In genomic region chr15:37114119-37114518, GRCm38 (mm10) we compare ENCODE assay signal across 7 mouse cellular contexts.
DNase-seq lines count a peak whose midpoint lies in the region; ATAC-seq and TF ChIP-seq lines count a peak whose summit lies in the region.

No protein-coding gene starts in this region.

- ATAC-seq in forebrain, embryonic 15.5 days (replicated peaks), result 0 out of 2 replicates have a peak, but pooled peaks have one; percentile 35

- no peak overlapping the region for H3K9ac ChIP-seq in ES-Bruce4 (ENCODE audit: low read depth, poor library complexity, severe bottlenecking)
- no peak overlapping the region for H3K9ac ChIP-seq in forebrain, embryonic 15.5 days (replicated peaks)

- no peak overlapping the region for H3K4me3 ChIP-seq in ES-Bruce4 (ENCODE audit: low read depth, low read length)
- no peak overlapping the region for H3K4me3 ChIP-seq in forebrain, embryonic 15.5 days

- no peaks in the 10 kb centered on the region for H3K9me3 ChIP-seq in ES-Bruce4 (replicated peaks; ENCODE audit: control insufficient read depth, insufficient read depth, low read length, poor library complexity, severe bottlenecking)
- no peaks in the 10 kb centered on the region; the same call in 1 of the 2 replicates for H3K9me3 ChIP-seq in forebrain, embryonic 15.5 days

- H3K27me3 ChIP-seq in ES-Bruce4 (ENCODE audit: control insufficient read depth, insufficient read depth, low read length, poor library complexity, severe bottlenecking), result no peaks in the 10 kb centered on the region
- H3K27me3 ChIP-seq in forebrain, embryonic 15.5 days, result no peaks in the 10 kb centered on the region

- TF ChIP-seq EP300 in ES-Bruce4 (IDR thresholded peaks at IDR 0.05; ENCODE audit: insufficient read depth, low read depth, low read length), result no peak

- WGBS in forebrain, embryonic 15.5 days, result 10% methylated on average over 8 of the region's 8 CpGs

- H3K27ac ChIP-seq in ES-Bruce4 (ENCODE audit: insufficient read depth, low read length), result no peak overlapping the region
- no peak overlapping the region for H3K27ac ChIP-seq in forebrain, embryonic 15.5 days (replicated peaks)

- peak; percentile 56 for TF ChIP-seq CTCF in ES-Bruce4 (IDR thresholded peaks at IDR 0.05; ENCODE audit: low read depth, low read length)

- H3K4me2 ChIP-seq in forebrain, embryonic 15.5 days (replicated peaks), result no peak overlapping the region

- H3K36me3 ChIP-seq in ES-Bruce4 (ENCODE audit: control insufficient read depth, insufficient read depth, low read length, poor library complexity, severe bottlenecking), result no peaks in the 10 kb centered on the region
- H3K36me3 ChIP-seq in forebrain, embryonic 15.5 days, result no peaks in the 10 kb centered on the region

- DNase-seq in A20 (ENCODE audit: low read depth, low spot score), result peak; percentile 76
- peak; percentile 64 for DNase-seq in c-Kit-positive CD71-positive TER-119-positive erythroid progenitor cells, embryonic 14.5 days (ENCODE audit: low spot score)
- peak; percentile 71 to 84 for DNase-seq in kidney, postnatal 25 days
- DNase-seq in lung, postnatal 36 days, result peak; percentile 85
- peak; percentile 47 for DNase-seq in spleen, adult 12 weeks (ENCODE audit: low spot score)

- TF ChIP-seq POLR2A in ES-Bruce4 (IDR thresholded peaks at IDR 0.05; ENCODE audit: insufficient read depth, low read length), result no peak

- H3K4me1 ChIP-seq in ES-Bruce4 (ENCODE audit: control insufficient read depth, insufficient read depth, low read length), result no peaks in the 10 kb centered on the region
- no peaks in the 10 kb centered on the region for H3K4me1 ChIP-seq in forebrain, embryonic 15.5 days
